Mouse (Mus musculus): ENCODE results near the gene Sp7. TPM values are rescaled to one million over a fixed set of nuclear protein-coding genes. Genes with fewer than 3 reads are reported as not detected.

Sp7 gene
- polyA plus RNA-seq, 1 experiment from 2014 or later: 1.9 TPM

- Histone ChIP-seq H3K36me3 (no peaks in the 10 kb centered on the region), H3K4me3 (no peak overlapping the region), H3K27ac (no peak overlapping the region), H3K27me3 (no peaks in the 10 kb centered on the region), H3K9ac (no peak overlapping the region), H3K4me2 (replicated peaks) (no peak overlapping the region), H3K9me3 (replicated peaks) (no peaks in the 10 kb centered on the region), H3K4me1 (peaks cover 21% of the 10 kb centered on the region)
- no peak for ATAC-seq (ENCODE audit: low FRiP score)
- 97% methylated on average over 3 of the region's 3 CpGs for WGBS
Observed at GRCm38 (mm10) chr15:102402210-102402609, 35.2 kb upstream of the Sp7 start.

- 62% methylated on average over 2 of the region's 2 CpGs for WGBS
- no peaks in the 10 kb centered on the region for H3K36me3 ChIP-seq
Observed at GRCm38 (mm10) chr15:102401278-102401677, 34.3 kb upstream of the Sp7 start.

GRCm38 (mm10) chr15:102400476-102401045 lies 33.6 kb upstream of the Sp7 start:
- 75% methylated on average over 10 of the region's 10 CpGs for WGBS
- Histone ChIP-seq H3K27ac (no peak overlapping the region), H3K9me3 (replicated peaks) (no peaks in the 10 kb centered on the region), H3K27me3 (no peaks in the 10 kb centered on the region), H3K36me3 (no peaks in the 10 kb centered on the region), H3K4me2 (replicated peaks) (no peak overlapping the region), H3K4me3 (no peak overlapping the region), H3K9ac (no peak overlapping the region), H3K4me1 (peaks cover 18% of the 10 kb centered on the region)
- ATAC-seq (ENCODE audit: low FRiP score): no peak

More at GRCm38 (mm10) chr15:102401278-102401677, 34.3 kb upstream of the Sp7 start:
- Histone ChIP-seq H3K27me3 (no peaks in the 10 kb centered on the region), H3K4me2 (replicated peaks) (no peak overlapping the region), H3K9ac (no peak overlapping the region), H3K4me1 (peaks cover 18% of the 10 kb centered on the region), H3K4me3 (no peak overlapping the region), H3K27ac (no peak overlapping the region), H3K9me3 (replicated peaks) (no peaks in the 10 kb centered on the region)
- ATAC-seq (ENCODE audit: low FRiP score): no peak

DNA sequence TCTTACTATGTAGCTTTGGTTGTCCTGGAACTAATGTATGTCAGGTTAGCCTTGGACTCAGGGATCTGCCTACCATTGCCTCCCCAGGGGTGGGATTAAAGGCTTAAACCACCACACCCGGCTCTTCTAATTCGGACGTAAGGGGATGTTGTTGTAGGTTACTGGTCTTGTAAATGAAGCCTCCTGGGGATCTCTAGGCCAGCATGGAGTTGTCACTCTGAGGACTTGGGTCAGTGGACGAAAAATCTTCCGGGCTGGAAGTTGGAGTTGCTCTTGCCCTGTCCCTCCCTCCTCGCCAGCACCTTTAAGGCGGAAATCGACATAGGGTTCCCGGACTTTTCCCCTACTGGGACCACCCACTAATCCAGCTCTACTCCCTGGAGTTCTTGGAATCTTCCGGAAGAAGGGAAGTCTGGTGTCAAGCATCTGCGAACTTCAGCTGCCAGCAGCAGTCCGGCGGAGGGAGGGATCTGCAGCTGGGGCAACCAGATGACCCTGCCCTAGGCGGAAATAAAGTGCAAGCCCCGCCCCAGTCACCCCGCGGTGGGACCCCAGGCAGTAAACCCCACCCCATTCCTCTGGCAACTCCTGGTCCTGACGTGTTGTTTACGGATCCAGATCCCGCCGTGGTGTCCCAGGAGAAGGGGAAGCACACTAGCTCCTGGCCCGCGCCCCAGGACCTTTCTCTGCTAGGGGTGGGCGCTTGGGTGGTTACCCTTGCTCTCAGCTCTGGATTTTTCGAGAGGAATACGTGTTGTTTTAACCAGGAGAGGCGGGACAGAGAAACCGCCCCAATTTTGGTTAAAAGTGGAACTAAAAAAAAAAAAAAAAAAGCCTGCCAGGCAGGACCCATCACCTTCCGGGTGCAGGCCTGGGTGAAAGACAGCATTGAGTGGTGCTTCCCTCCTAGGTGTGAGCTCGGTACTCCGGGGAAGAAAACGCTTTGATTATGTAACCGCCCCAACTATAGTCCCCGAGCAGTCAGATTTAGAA lies 32.5 kb upstream of the Sp7 start:
- Histone ChIP-seq H3K9me3 (replicated peaks) (no peaks in the 10 kb centered on the region), H3K4me2 (replicated peaks) (peak overlapping the region; percentile 74), H3K36me3 (no peaks in the 10 kb centered on the region), H3K27me3 (no peaks in the 10 kb centered on the region), H3K4me1 (peaks cover 13% of the 10 kb centered on the region), H3K27ac (peak overlapping the region; percentile 44; the same call in 1 of the 2 replicates), H3K9ac (peak overlapping the region; percentile 54), H3K4me3 (peak overlapping the region; percentile 42)
- 4% methylated on average over 34 of the region's 34 CpGs for WGBS
- ATAC-seq (ENCODE audit: low FRiP score): peak; percentile 43; the same call in 1 of the 2 replicates

- 26% methylated on average over 5 of the region's 5 CpGs for WGBS
- peaks cover 13% of the 10 kb centered on the region for H3K4me1 ChIP-seq
- ATAC-seq (ENCODE audit: low FRiP score): no peak
Observed at GRCm38 (mm10) chr15:102398629-102399028, 31.6 kb upstream of the Sp7 start.

DNA sequence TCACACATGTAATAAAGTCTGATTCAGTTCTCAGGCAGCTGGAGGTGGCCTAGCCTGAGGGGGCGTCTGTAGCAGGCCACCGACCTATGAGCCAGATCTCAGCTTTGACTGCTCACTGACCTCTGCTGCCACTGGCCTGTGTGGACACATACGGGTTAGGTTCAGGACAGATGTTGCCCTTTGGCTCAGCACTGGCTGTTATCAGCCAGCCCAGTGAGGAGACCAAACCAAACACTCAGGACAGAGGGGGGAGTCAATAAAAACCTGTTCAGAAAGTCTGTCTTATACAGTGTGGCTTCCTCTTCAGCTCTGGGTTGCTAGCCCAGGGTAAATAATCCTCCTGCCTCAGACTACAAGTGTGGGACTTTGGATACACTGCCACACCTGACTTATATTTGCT lies 28.1 kb upstream of the Sp7 start:
- Histone ChIP-seq H3K4me2 (replicated peaks) (no peak overlapping the region), H3K36me3 (no peaks in the 10 kb centered on the region), H3K4me3 (no peak overlapping the region), H3K9me3 (replicated peaks) (no peaks in the 10 kb centered on the region), H3K27ac (no peak overlapping the region), H3K9ac (no peak overlapping the region), H3K27me3 (no peaks in the 10 kb centered on the region), H3K4me1 (peaks cover 13% of the 10 kb centered on the region)
- WGBS: 19% methylated on average over 3 of the region's 3 CpGs
- no peak for ATAC-seq (ENCODE audit: low FRiP score)

More at GRCm38 (mm10) chr15:102398629-102399028, 31.6 kb upstream of the Sp7 start:
- Histone ChIP-seq H3K36me3 (no peaks in the 10 kb centered on the region), H3K4me2 (replicated peaks) (peak overlapping the region; percentile 74; the same call in 1 of the 2 replicates), H3K9ac (no peak overlapping the region), H3K27me3 (no peaks in the 10 kb centered on the region), H3K9me3 (replicated peaks) (no peaks in the 10 kb centered on the region), H3K4me3 (no peak overlapping the region), H3K27ac (no peak overlapping the region)

DNA sequence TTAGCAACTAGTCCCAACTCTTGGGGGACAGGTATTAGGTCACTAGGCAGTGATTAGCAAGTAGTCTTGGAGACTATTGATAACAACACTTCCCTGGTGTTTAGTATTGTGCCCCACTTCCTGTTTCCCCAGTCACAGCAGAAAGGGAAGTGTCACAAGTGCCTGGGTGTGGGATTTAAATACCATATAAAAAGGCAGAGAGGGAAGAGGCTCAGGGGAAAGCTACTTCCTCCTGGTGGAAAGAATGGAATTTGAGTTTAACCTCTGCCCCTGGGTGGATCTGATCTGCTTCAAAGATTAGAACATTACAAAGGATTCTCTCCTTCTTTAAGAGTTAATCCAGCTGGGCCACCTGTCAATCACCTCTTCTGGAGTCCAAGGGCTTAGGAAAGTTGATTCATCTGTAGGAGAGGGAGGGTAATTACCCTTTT lies 26.6 kb upstream of the Sp7 start:
- no peak for ATAC-seq (ENCODE audit: low FRiP score)
- Histone ChIP-seq H3K36me3 (no peaks in the 10 kb centered on the region), H3K4me2 (replicated peaks) (no peak overlapping the region), H3K4me1 (peaks cover 2% of the 10 kb centered on the region; the same call in 1 of the 2 replicates), H3K9me3 (replicated peaks) (no peaks in the 10 kb centered on the region), H3K4me3 (no peak overlapping the region), H3K27me3 (no peaks in the 10 kb centered on the region), H3K9ac (no peak overlapping the region), H3K27ac (no peak overlapping the region)

- no peak for ATAC-seq (ENCODE audit: low FRiP score)
- Histone ChIP-seq H3K4me2 (replicated peaks) (no peak overlapping the region), H3K4me1 (no peaks in the 10 kb centered on the region; the same call in 1 of the 2 replicates), H3K4me3 (no peak overlapping the region), H3K9ac (no peak overlapping the region), H3K9me3 (replicated peaks) (no peaks in the 10 kb centered on the region), H3K27me3 (no peaks in the 10 kb centered on the region), H3K36me3 (no peaks in the 10 kb centered on the region), H3K27ac (no peak overlapping the region)
- WGBS: 49% methylated on average over 2 of the region's 2 CpGs
Observed at GRCm38 (mm10) chr15:102392520-102392919, 25.5 kb upstream of the Sp7 start.

GRCm38 (mm10) chr15:102388942-102389341 lies 22.0 kb upstream of the Sp7 start:
- H3K4me2 ChIP-seq (replicated peaks): no peak overlapping the region
- H3K36me3 ChIP-seq: no peaks in the 10 kb centered on the region
- H3K9ac ChIP-seq: no peak overlapping the region
- H3K4me1 ChIP-seq: no peaks in the 10 kb centered on the region
- no peak overlapping the region for H3K27ac ChIP-seq
- H3K9me3 ChIP-seq (replicated peaks): no peaks in the 10 kb centered on the region
- no peak overlapping the region for H3K4me3 ChIP-seq
- ATAC-seq (ENCODE audit: low FRiP score): no peak
- no peaks in the 10 kb centered on the region for H3K27me3 ChIP-seq
- whole genome bisulfite sequencing: 88% methylated on average over 3 of the region's 3 CpGs

DNA sequence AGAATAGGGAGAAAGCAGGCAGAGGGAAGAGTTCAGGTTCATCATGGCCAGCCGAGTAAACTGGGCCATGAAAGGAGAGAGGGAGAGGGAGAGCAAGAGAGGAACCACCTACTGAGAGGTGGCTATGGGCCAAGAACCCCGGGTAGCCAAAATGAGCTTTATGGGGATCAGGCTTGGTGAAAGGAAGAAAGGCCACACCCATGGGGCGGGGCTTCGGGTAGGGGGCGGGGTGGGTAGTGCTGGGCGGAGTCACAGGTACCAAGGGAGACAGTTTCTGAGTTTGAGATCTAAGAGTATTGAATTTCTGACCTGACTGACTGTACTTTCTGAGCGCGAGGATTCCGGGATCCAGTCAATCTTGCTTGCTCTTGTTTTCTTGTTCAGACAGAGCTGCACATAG lies 19.7 kb upstream of the Sp7 start:
- Histone ChIP-seq H3K27me3 (no peaks in the 10 kb centered on the region), H3K9me3 (replicated peaks) (no peaks in the 10 kb centered on the region), H3K4me3 (no peak overlapping the region), H3K9ac (no peak overlapping the region), H3K4me1 (no peaks in the 10 kb centered on the region), H3K27ac (no peak overlapping the region), H3K4me2 (replicated peaks) (no peak overlapping the region), H3K36me3 (no peaks in the 10 kb centered on the region)
- 49% methylated on average over 9 of the region's 9 CpGs for WGBS
- ATAC-seq (ENCODE audit: low FRiP score): no peak

DNA sequence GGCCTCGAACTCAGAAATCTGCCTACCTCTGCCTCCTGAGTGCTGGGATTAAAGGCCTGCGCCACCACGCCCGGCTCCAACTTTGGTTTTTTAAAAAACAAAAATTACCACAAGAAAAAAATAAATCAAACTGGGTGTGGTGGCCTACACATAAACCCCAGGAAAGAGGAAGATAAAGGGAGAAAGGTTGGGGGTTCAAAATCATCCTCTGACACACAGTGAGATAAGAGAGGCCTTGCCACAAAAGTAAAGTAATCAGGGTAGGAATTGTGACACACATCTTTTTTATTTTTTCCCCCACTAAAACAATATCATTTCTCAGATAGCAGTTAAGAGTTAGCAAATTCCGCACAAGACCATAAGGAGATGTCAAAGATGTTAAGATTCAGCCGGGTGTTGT lies 16.7 kb upstream of the Sp7 start:
- Histone ChIP-seq H3K4me1 (no peaks in the 10 kb centered on the region), H3K9ac (no peak overlapping the region), H3K27me3 (no peaks in the 10 kb centered on the region; the same call in 1 of the 2 replicates), H3K4me3 (no peak overlapping the region), H3K4me2 (replicated peaks) (no peak overlapping the region), H3K36me3 (no peaks in the 10 kb centered on the region), H3K9me3 (replicated peaks) (no peaks in the 10 kb centered on the region), H3K27ac (no peak overlapping the region)
- WGBS: 84% methylated on average over 6 of the region's 6 CpGs
- no peak for ATAC-seq (ENCODE audit: low FRiP score)

- Histone ChIP-seq H3K9ac (no peak overlapping the region), H3K4me3 (no peak overlapping the region), H3K27me3 (peaks cover 3% of the 10 kb centered on the region; the same call in 1 of the 2 replicates), H3K4me2 (replicated peaks) (no peak overlapping the region), H3K36me3 (no peaks in the 10 kb centered on the region), H3K9me3 (replicated peaks) (no peaks in the 10 kb centered on the region), H3K4me1 (peaks cover 14% of the 10 kb centered on the region), H3K27ac (no peak overlapping the region)
- 4% methylated on average over 7 of the region's 7 CpGs for WGBS
- peak; percentile 60 for ATAC-seq (ENCODE audit: low FRiP score)
Observed at GRCm38 (mm10) chr15:102381575-102381974, 14.6 kb upstream of the Sp7 start.

All from hindbrain, embryonic 12.5 days (tissue).